Mouse (Mus musculus) induced T-regulatory cell, adult 2 months (primary cell): ENCODE results near the gene Calm5.
"Not testable (repeated sequence)": the region's sequence is repeated elsewhere in the genome, so short reads cannot be mapped to it uniquely, and the experiment has no call there.

Experiments
- DNase-seq: peaks from one replicate; pipeline ENCODE4 v3.0.0-alpha.2; 2012; ENCODE audit warnings: low read depth

Gene Calm5

DNA sequence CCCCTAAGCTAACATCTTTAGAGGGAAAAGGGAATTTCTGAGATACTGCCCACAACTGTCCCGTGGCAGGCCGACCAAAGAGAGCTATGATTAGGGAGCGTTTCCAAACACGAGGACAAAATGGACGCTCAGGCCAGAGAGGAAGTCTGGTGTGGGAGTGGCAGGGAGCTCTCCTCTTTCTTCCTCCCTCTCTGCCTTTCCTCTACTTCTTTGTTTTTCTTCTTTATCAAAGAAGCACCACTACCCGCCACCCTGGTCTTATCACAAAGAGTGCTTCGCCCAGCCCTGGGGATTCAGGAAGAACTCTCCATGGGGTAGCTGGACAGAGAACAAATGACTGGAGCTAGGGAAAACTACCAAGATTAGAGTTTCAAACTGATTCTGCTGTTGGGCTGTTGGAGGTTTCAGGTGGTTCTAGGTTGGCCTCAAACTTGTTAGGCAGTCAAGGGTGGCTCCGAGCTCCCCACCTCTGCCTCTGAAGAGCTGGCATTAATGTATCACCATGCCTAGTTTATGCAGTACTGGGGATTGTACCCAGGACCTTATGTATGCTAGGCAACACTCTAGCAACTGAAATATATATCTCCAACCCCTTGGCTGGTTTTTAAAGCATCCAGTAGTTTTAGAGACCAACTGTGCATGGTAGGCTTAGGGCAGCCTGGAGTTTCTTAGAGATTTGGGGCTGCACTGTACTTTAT, 12.5 kb downstream of the Calm5 start:
- DNase-seq = no peak

DNA sequence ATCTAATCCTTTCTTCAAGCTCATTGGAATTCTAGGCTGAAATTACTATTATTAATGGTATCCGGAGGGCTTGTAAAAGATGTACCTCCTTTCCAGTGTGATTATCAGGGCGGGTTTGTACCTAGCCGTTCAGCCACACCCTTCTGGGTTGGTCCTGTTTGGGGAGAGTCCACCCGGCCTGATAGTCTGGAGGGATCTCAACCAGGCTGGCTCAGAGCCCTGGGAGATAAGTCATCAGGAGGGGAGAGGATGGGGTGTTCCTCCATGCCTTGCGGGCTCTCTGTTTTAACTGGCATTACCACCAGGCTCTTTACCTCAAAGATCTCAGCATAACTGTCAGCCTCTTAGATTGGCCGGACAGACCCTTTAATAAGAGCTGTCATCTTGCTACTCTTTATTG, 13.2 kb downstream of the Calm5 start:
- no peak for DNase-seq

DNA sequence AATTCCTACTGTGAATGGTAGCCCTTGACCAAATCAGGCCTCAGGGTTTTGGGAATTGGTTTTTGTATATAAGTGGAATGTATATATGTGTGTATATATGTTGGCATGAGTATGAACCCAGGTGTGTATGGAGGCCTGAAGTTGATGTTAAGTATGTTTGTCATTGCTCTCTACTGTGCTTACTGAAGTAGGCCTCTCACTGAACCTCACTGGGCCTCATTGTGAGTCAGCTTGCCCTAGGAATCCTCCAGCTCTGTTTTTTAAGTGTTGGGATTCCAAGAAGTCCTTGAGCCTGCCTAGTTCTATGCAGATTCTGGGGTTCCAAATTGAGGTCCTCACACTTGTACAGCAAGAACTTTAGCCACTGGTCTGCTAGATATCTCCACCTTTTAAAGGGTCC, 15.9 kb downstream of the Calm5 start:
- DNase-seq = no peak

DNA sequence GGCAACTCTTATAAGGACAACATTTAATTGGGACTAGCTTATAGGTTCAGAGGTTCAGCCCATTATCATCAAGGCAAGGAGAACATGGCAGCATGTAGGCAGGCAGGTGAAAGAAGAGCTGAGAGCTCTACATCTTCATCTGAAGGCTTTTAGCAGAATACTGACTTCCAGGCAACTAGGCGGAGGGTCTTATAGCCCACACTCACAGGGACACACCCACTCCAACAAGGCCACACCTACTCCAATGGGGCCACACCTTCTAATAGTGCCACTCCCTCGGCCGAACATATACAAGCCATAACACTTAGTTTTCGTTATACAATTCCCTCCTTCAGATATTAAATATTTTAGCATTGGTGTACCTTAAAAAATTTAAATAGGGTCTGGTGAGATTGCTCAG, 18.9 kb downstream of the Calm5 start:
- no peak for DNase-seq

DNA sequence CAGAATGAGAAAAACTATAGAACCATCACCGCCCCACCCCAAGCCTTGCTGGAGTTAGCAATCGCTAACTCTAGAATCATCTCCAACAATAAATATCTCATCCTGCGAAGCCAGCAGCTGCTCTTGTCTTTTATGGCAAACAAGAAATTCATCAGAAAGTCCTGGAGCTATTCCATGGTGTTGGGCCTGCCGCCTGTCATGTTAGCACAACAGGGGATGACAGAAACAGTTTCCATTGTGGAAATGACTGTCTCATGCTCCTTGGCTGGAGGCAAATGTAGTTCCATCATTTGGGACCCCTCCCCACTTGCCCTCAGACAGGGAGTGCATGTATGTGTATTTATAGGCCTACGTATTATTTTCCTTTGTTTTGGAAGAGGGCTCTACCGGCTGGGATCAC, 22.5 kb downstream of the Calm5 start:
- DNase-seq = no peak

DNA sequence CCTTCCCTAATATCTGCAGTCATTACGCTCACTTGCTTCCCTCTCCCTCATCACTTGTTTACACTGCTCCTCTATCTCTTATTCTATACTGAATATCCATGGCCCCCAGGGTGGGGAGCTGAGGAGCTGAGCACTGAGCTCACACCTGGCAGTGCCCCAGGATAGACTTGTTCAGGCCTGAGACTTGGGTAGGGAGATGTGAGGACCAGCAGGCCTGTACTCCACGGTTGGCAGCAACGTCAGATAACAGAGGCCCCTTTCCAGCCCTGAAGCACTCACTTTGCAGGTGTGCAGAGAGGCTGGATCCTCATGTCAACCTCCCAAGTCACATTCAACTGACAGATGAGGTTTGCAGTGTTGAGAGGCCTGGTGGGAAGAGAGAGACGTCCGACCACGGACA, 23.2 kb downstream of the Calm5 start:
- no peak for DNase-seq

DNA sequence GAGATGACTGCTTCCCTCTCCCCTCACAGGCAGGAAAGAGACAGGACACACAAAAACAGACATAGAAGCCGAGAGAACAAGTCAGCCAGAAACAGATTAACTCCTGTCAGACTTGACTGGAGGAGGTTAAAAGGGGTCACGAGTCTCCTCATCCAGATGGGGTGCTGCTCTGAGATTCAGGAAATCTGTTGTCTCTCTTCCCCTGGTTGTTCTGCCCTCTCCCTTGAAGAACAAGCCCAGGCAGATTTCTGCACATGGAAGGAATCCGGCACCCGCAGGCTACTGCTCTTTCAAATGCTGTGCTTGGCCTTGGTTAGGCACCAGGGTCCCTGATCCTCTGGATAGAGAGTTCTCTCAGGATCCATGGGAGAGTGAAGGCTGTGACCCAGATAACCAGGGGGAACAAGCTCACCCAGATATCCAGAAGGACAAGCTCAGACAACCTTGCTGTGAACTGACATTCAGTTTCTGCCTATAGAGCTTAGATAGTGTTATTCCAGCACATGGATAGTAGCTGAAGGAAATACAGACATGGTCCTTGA, 23.8 kb downstream of the Calm5 start:
- DNase-seq = no peak

DNA sequence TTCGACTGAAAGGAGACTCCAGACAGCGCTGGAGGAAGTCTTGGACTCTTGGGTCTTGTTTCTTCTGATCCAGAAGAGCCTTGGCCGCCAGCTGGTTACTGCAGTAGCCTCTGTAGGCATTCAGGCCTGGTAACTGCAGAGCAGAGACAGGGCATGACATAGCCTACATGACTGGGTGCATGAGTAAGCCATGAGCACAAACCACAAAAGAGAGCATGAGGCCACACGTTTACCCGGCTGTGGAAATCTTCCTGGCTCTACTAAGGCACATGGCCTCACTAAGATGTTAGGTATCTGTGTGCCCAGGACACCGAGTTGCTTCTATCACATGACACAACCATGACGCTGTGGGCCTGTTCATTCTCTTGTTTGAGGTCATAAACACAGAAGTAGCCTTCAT, 32.7 kb downstream of the Calm5 start:
- DNase-seq = no peak

DNA sequence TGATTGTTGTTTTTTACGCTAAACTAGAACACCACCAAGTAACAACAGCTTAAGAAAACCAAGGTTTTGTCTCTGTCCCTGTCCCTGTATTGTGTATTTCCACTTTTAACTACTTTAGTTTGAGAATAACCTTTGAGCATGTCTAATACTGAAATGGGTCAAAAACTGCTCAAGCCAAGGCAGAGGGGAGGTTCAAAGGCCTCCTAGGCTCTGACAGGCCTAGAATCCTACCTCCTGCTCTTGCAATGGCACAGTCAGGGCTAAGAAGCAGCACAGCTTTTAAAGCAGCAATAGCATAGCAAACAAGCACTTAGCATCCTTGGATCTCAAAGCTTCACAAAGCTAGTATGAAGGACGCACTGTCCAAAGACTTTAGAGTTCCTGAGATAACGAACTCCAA, 35.1 kb downstream of the Calm5 start:
- no peak for DNase-seq

DNA sequence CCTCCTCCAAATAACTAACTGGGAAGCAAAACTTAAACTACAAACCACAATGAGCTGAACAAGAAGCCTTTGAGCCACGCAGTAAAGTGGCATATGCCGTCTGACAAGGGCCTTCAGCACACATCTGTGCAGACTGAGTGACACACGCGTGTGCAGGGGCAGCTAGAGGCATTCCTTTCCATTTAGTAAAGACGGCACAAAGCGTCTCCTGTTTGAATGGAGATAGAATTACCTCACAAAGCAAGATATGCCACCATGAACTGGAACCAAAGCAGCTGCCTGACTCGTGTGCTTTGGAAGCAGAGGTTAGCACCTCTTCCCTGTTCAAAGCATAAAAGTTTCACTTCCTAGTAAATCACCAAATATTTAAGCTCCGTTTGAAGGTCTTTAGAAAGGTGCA, 36.1 kb downstream of the Calm5 start:
- no peak for DNase-seq

DNA sequence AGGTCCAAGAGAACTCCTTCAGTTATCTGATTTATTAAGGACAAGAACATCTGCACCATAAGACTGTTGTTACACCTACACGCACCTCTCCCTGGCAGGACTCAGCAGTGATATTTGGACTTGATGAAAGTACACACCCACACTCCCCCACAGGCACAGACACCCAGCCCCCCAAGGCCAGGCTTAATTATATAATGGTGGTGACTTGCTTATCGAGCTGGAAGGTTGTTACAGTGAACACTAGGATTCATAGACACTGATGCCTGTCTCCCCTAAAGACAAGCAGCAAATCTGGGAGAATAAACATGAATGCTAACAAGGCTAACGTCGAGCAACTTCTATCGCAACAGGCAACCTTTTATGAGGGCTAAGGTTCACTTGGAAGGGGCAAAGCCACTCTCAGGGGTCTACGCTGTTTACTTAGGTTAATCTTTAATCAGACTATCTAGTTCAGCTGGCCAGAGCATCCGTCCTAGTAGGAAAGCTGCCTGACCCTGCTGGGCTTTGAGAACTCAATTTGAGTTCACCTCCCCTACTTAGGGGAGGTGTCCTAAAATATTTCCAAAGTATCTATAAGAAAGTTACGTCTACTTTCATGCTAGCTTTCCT, 37.6 kb downstream of the Calm5 start:
- DNase-seq = no peak

DNA sequence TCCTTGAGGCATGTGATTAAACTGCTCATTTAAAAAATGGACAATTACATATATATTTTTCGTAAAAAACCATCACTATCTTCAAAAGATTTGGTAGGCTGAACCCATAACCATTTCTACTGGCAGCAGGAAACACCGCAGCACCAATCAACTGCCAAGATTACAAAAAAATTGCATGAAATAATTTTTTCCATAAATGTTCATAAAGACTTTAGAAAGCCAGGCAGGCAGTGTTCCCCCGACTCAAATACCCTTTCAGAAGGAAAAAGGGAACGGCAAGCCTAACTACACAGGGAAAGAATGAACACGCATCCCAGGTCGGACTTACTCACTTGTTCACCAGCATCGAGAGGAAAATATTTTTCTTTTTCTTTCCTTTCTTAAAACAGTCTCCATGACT, 38.6 kb downstream of the Calm5 start:
- DNase-seq = peak; percentile 37

DNA sequence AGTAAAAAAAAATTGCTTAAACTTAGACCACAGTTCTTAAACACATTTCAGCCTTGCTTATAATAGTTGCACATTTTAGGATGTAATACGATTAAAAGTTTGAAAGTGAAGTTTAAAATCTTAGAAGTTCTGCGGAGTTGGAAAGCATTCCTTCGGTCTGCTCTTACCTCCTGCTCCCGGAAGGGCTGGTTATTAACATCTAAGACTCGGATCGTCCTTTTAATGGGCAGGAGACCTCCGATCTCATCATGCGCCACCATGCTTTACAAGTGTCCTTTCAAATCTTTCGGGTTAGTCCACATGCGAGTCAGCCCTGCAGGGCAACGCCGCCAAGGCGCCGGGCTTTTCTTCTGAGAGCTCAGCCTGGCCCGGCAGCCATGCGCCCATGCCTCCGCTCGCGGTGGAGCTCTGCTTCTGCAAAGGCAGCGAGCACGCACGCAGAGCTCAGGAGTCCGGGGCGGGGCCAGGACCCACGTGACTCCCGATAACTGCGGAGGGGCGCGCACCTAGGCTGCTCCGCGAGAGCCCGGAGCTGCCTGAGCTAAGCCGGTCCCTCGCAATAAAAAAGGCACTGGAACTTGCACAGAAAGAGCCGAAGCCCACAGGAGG, 39.3 kb downstream of the Calm5 start:
- DNase-seq = peak; percentile 91

DNA sequence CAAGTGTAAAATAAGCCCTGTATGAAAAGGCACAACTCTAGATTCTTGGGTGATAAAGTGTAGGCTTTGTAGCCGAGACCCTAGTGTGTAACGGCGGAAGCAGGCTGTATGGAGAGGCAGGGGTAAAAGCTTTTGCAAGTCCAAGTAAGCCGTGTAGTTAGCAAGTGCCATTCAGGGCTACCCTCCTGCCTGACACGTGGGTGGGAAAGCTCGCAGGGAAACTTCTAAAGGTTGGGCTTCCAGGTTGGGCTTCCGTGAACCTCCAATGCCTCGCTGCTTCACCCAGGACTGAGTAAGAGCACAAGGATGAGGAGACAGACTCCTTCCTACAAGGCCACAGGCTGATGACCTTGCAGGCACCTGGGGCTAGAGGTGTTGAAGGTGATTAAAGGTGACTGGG, 40.6 kb downstream of the Calm5 start:
- DNase-seq = no peak

DNA sequence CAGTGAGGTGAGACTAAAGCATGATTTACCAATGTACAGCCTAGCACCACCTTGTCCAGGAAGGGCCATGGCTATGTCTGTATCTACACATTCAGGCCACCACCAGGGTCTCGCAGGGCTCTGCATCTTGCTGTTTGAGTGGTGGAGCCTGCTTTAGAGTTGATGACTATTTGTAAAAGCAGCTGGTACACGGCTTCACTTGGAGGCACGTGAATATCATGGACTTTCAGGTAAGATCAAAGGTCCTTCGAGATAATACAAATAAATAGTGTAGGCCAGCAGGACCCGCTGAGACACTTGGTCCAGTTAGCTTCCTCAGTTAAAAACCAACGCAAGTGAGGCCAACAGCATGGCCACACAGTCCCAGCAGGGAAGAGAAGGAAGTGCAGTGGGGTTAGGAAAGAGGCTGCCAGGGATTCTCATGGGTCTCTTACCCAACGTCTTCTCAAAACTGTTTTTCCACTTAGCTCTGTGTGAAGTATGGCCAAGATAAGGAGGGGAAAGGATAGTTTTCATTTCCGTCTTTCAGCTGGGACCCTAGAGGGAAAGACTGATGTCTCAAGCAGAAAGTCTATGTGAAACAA, 41.5 kb downstream of the Calm5 start:
- no peak for DNase-seq

DNA sequence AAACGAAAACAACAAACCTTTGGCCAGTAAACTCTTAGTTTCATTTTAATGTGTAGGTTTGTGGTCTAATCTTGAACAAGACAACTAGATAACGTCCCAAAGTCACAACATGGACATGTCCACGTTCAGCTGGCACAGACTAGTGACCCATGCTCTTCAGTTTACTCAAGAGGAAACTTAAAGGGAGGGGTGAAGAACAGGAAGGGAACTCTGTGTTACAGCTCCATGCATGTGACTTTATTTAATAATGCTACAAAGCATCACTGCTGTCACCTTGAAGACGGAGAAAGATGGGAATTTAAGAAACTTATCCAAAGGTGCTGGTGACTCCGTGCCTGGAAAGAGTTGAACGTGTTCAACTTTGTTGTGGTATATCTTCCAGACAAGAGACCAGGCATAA, 42.1 kb downstream of the Calm5 start:
- no peak for DNase-seq

DNA sequence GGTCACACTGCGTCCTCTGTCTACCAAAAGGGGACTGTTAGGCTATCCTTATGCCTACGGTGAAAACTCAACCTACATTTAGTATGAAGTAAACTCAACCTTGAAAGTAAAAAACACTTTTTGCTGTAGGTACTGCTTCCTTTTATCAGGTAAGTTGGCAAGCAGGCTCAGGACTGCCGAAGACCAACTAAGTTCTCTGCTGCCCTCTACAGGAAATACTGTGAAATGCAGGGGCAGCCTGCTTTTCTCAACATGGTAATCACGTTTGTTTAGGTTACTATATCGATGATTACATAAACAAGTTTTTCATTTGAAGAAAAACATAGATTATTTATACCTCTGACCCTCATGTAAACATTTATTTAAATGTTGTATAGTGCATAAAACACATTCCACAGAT, 42.9 kb downstream of the Calm5 start:
- peak; percentile 88 for DNase-seq

DNA sequence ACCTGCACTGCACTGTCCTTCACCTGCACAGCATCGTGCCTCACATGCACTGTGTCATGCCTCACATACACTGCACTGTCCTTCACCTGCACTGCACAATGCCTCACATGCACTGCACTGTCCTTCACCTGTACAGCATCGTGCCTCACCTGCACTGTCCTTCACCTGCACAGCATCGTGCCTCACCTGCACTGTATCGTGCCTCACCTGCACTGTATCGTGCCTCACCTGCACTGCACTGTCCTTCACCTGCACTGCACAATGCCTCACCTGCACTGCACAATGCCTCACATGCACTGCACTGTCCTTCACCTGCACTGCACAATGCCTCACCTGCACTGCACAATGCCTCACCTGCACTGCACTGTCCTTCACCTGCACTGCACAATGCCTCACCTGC, 44.2 kb downstream of the Calm5 start:
- DNase-seq = not testable (repeated sequence)

DNA sequence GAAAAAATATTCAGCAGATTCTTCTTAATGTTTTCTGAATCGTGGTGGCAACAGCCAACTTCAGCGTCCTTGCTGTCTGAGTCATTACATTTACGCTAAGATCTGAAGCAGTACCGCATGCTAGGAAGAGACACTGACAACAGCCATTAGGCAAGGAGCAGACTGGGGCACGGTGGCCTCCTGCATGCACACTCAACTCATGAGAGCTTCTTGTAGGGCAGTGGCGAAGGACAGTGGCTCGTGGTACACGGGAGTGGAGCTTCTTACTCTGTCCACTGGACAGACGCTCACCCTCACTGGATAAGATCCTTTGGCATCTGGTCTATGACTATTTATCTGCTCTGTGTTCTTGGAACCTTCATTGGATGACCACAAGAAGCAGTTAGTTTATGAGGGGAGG, 45.3 kb downstream of the Calm5 start:
- no peak for DNase-seq
